Mouse (Mus musculus) thymus, adult 2 months (tissue): ENCODE results near the gene Aftph.

ENCODE experiments used
- CTCF ChIP-seq: fragments of 200-500 bp; IDR thresholded peaks from 2 replicates; pipeline ENCODE4 v1.5.1; 2012; ENCODE audit warnings: mild to moderate bottlenecking, control low read depth, low read length, moderate library complexity, borderline replicate concordance; ENCODE audit not compliant: control insufficient read depth, poor library complexity, insufficient read depth; ENCODE audit errors: extremely low read depth
- POLR2A ChIP-seq: fragments of 200-500 bp; IDR thresholded peaks from 2 replicates; pipeline ENCODE4 v1.6.1; 2012; ENCODE audit warnings: mild to moderate bottlenecking, low read length, control low read depth, moderate library complexity; ENCODE audit not compliant: control insufficient read depth, poor library complexity, insufficient read depth; ENCODE audit errors: extremely low read depth

DNA sequence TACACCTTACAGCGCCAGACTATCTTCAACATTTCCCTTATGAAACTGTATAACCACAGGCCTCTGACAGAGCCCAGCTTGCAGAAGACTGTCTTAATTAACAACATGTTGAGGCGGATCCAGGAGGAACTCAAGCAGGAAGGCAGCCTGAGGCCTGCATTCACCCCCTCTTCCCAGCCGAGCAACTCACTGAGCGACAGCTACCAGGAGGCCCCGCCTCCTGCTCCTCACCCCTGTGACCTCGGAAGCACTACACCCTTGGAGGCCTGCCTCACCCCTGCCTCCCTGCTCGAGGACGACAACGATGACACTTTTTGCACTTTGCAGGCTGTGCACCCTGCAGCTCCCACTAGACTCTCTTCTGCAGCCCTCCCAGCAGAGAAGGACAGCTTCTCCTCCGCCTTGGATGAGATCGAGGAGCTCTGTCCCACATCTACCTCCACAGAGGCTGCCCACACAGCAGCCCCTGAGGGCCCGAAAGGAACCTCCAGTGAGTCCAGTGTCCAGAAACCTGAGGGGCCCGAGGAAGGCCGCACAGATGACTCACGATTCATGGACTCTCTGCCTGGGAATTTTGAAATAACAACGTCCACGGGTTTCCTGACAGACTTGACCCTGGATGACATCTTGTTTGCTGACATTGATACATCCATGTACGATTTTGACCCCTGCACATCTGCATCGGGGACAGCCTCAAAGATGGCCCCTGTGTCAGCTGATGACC lies 93.3 kb downstream of the Aftph start:
- TF ChIP-seq POLR2A (no peak), CTCF (no peak)
